Mouse (Mus musculus): Measurements from ENCODE around the gene Ksr2. TPM values are rescaled to one million over a fixed set of nuclear protein-coding genes. Genes with fewer than 3 reads are reported as not detected.

Gene Ksr2
- polyA plus RNA-seq (2012; rRNA removed), result 0.96 and 1.2 TPM in 2 replicates

GRCm38 (mm10) chr5:117413507-117414501, at the start of gene Ksr2:
Ksr2 (plus strand) TSS chr5:117414000.

GRCm38 (mm10) chr5:117388877-117389276, 24.9 kb upstream of the Ksr2 start, which contains the start of gene Rfc5:
Rfc5 (minus strand) TSS chr5:117389047.

DNA sequence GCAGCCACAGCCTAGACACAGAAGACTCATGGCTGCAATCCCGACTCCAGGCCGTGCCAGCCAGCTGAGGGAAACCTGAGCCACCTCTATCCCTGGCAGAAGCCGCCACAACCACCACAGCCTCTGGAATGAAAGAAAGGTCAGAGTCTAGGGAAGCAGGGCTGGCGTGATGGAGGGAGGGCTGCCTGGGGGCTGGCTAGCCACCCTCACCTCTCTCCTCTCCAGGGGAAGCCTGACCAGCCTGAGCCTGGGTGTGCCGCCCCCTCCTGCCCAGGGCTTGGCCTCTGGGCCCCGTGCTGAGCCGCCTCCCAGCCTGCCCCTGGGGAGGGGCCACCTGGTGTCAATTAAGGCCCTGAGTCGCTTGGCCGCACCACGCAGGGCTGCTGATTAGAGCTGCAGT, 366.9 kb downstream of the Ksr2 start, which contains the start of gene Nos1:
Gene Nos1, plus strand, starts transcription at position 352 of the 400 bp plus-strand sequence.

Other genes with a start within 250 kb of the Ksr2 start
- gene Pebp1, start 126.4 kb upstream of the Ksr2 start, polyA plus RNA-seq (2012; rRNA removed), result 402 and 587 TPM in 2 replicates
- gene Vsig10, start 94.9 kb upstream of the Ksr2 start, polyA plus RNA-seq (2012; rRNA removed), result 4.2 and 5.4 TPM in 2 replicates
- gene Wsb2, start 56.7 kb upstream of the Ksr2 start, polyA plus RNA-seq (2012; rRNA removed), result 56.5 and 70.5 TPM in 2 replicates
- 60.6 and 64.4 TPM in 2 replicates for gene Rfc5, start 25.0 kb upstream of the Ksr2 start, polyA plus RNA-seq (2012; rRNA removed)

All from central nervous system, embryonic 11.5 days (tissue).